Mouse (Mus musculus): ENCODE measurements around the gene Trub1.

Trub1 gene

DNA sequence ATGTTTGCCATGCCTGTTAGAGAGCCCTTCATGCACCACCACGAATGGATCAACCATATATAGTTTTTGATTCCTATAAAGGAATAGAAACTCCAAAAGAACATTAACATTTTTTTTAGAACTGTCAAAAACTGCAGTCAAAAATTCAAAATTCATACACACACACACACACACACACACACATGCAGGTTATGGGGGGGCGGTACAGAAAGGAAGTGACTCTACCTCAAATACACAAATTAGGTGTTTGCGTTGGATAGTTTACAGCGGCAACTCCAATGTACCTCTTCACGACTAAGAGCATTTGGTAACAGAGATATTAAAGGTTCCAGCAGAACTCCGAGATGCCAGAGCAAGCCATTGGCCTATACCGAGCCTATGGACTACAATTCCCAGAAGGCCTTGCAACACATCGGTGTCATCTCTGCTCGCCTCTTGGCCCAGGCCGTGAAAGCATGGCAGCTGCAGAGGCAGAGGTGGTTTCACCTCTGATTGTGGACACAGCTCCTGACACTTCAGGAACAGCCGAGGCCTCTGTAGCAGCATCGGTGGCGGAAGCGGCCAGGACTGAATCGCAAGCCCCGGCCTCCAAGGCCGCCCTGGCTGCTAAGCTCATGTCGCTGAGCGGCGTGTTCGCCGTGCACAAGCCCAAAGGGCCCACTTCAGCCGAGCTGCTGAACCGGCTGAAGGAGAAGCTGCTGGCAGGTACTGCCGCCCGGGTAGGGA lies at the start of gene Trub1:
Gene Trub1 (plus strand): TSS at position 421 of the 726 bp plus-strand sequence.
- DNase-seq = peak; percentile 88

DNA sequence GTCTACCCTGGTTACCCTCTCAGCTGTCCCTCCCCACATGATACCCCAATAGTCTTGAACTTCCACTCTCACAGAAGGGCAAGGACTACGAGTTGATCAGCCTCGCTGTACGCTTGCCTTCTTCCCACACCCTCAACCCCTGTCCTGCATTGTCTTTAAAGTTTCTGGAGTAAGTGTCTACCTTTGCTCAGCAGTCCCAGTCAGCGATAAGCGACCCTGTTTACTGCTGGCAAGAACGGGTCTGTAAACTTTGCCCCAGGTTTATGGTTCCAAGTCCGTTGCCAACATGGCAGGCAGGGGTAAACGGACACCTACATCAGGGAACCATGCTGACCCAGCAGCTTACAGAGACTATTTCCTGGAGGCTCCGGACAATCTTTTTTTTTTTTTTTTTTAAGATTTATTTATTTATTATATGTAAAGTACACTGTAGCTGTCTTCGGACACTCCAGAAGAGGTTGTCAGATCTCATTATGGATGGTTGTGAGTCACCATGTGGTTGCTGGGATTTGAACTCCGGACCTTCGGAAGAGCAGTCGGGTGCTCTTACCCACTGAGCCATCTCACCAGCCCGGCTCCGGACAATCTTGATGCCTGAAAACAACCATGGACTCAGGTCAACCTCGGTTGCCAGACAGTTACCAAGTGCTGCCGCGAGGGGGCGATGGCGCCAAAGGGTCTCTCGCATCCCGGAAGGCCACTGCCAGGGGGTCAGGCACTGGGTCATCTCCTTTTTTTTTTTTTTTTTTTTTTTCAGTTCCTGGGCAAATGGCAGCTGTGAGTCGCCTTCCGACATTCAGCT lies 48.8 kb upstream of the Trub1 start:
- peak; percentile 92 for DNase-seq

DNA sequence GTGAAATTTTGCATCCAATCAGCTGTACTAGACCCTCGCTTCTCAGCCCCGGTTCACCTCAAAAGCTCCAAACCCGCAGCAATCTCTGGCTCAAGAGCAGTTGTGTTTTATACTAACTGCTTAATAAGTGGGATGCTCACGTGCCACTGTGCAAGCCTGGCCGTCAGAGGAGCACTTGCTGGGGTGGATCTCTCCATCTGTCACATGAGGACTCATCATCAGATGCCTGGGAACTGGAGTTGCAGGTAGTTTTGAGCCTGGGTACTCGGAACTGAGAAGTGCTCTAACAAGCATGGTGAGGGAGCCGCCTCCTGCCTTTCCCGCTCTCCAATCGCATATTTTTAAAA lies 48.2 kb upstream of the Trub1 start:
- no peak for DNase-seq

DNA sequence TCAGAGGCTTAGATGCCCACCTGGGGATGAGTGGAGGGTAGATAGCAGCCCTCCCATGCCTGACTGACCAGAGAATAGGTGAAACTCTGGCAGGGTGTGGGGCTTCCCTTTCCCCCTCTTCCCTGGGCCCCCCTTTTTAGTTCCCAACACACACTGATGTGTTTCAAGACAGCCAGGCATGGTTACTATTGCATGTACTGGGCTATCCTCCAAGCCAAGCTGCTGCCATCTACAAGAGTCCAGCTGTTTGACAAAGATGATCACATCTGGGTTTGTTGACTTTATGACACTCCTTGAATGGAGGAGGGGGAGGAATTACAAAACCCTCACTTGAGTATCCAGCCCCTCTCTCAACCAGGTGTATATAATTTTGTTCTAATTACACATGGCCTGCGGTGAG lies 44.8 kb upstream of the Trub1 start:
- DNase-seq = no peak

DNA sequence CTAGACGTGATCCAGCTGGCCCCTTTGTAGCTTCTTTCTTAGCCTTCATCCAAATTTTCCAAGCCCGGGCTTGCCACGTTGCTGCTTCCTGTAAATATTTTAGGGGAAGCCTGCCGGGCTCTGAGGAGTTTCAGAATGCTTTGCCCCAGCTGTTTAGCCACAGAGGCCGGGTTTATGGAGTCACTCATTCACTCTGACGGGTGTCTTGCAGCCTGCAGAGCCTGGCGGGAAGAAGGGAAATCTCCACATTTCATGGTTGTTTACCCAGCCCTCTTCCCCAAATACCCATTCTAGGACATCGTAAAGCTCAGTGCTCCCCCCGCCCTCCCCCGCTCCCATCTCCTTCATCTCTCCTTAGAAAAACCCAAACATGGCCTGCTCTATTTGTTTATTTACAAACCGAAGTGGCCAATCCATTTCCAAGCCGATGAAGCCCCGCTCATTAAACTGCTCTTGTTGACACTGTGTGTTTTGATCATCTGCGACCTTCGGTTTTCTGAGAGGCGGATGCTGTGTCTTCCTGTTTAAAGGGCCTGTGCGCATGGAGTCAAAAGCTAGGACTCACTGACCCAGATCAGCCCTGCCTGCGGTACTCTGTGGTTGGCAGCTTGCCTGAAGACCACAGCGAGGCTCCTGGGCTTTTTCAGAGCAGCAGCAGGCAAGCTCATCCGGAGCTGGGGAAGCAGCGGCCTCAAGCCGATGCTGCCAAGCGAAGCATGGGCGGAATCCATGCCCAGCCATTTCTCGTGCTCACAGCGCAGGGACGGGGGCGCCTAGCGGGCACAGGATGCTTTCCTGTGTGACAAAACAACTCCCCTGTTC lies 41.1 kb upstream of the Trub1 start:
- DNase-seq = peak; percentile 95

DNA sequence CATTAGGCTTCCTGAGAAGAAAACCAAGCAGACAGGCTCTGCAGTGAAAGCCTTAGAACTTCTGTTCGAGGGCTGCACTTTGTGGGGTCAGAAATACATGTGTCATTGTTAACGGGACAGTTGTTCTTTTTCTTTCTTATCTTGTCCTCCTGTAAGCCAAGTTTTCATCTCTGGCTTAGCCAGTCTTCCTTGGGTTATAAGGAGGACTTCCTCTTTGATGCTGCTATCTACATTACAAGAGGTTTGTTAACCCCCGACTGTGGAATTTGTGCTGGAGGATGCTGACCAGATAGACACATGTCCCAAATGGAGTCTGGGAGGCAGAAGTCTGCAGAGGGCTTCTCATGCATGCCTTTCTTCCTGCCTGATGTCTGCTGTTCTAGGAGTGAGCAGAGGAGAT lies 39.5 kb upstream of the Trub1 start:
- no peak for DNase-seq

DNA sequence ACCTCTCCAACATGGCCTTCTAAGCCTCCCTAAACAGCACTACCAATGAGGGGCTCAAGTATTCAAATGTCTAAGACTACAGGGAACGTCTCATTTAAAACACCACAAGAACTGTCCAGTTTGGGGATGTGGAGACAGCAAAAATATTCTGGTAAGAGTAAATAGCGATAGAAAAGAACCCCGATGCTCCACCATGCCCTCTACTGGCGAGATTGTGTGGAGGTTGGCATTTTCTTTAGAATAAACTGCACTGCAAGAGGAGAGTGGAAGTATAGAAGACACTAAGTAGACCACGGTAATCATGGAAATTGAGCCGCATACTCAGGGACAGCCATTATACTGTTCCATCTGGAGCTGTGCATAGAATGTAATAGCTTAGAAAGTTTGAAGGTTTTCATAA lies 38.8 kb upstream of the Trub1 start:
- DNase-seq = no peak

DNA sequence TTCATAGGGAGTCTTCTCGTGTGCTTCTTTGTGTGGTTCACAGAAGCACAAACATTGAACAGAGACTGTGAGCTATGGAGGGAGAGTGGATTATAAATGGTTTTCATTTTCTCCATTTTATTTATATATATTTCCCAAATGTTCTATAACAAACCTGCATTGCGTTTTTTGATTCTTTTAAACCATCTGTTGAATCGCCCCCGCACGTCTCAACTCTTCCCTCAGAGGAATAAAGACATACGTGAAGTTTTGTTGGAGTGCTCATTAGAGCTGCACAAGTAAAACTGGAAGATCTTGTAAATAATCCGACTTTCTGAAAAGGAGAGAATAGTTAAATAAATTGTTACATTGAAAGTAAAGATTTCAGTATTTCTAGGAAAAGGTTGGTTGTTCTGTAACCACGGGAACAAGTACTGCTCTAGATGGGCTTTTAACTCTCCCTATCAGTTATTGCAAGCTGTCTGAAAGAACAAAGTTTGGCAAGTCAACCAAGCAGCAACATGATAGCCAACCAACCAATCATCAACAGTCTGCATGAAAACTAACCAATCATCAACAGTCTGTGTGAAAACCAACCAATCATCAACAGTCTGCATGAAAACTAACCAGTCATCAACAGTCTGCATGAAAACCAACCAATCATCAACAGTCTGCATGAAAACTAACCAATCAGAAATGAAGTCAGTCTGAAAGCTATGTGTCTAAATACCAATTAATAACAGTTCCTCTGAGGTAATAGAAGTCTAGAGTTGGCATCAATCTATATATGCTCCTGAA lies 37.5 kb upstream of the Trub1 start:
- no peak for DNase-seq

DNA sequence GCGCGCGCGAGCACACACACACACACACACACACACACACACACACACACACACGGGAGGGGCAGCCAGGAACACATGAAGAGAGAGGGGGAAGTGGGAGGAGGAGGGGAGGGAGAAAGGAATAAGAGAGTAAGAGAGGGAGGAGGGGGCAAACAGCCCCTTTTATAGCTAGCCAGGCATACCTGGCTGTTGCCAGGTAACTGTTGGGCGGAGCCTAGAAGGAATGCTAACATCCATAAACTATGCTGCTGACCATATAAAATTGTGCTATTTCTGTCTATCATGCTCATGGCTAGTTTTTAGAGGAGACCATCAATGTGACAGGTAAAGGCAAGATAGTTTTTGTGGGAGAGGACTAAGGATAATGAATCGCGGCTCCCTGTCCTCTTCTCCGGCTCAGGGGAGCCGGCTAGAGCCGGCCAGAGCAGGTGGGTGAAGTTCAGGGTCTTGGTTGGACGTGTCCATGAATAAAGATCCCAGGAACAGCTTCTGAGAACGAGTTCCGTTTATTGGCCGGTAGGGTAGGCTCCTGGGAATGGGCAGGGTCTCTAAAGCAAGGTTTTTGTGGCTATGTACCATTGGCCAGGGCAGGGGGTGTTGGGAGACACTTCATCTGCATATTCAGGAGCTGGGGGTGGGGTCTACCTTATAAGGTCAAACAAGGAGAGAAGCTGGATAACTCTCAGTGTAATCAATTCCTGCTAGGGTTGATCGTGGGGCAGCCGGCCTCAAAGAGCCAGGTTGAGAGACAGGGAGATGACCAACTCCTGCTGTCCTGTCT lies 34.7 kb upstream of the Trub1 start:
- no peak for DNase-seq

DNA sequence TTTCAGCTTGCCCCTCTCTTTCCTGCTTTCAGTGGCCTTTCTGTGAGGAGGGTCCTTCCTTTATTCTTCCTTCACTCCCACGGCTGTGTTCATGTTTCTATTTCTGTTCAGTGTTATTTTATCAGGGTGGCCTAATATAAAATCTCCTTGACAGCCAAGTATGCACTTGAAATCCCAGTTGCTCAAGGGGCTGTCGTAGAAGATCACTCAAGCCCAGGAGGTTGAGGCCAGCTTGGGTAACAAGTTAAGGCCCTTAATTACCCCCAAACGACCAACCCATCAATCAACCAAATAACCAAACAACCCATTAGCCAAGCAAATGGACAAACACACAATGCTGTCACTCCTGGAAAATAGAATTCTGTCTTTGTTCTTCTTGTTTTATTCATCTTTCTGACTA lies 29.3 kb upstream of the Trub1 start:
- DNase-seq = no peak

DNA sequence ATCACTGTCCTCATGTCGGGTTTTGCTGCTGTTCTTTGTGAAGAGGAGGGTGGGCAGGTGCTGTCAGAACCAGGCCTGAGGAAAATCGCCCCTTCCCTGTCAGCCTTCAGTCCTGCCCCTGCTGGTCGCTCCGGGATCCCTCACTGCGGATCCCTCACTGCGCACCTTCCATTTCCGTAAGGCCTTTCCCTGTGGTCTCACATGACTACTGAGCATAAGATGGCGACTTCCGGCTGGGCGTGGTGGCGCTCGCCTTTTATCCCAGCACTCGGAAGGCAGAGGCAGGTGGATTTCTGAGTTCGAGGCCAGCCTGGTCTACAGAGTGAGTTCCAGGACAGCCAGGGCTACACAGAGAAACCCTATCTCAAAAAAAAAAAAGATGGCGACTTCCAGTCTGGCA lies 27.4 kb upstream of the Trub1 start:
- no peak for DNase-seq

DNA sequence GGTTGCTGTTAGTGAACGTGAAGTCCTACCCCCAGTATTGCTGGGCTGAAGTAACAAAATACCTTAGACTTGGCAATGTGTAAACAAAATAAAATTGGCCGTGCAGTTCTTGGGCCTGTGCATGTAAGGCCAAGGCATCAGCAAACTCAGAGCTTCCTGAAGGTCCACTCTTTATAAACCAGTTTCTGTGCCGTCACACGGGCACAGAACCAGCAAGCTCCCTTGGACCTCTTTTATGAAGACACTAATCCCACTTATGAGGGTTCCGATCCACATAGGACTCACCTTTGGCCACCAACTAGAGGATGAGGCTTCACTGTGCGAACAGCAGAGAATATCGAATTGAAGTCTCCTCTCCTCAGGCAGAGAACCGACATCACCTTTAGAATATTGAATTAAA lies 25.9 kb upstream of the Trub1 start:
- DNase-seq = no peak

DNA sequence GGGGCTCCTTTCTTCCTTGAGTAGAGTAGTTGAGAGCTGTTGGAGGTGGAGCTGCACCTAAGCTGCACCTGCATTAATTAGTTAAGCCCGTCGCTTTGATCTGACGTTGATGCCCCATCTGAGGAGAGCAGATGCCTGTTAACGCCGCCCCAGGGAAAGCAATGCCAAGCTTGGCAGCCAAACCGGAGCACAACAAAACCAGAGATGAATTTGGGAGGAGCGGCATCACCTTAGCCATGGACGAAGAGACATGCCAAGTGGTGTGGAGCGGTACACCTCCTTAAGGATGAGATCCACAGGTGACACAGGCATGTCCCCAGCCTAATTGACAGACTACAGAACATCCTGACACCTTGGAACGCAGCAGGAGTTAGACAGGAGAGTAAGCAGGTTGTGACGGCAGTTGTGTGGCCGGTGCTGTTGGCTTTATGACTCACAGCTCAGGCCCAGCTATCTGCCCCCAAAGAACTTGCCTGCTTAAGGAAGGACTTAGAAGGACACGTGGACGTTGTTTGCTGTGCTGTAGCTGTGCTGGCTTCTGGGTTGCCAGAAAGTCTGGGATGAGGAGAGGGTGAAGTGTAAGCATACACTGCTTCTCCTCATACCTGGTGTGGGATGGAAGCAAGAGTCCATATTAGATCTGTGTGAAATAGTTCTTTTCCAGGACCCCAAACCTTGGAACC lies 24.8 kb upstream of the Trub1 start:
- no peak for DNase-seq

DNA sequence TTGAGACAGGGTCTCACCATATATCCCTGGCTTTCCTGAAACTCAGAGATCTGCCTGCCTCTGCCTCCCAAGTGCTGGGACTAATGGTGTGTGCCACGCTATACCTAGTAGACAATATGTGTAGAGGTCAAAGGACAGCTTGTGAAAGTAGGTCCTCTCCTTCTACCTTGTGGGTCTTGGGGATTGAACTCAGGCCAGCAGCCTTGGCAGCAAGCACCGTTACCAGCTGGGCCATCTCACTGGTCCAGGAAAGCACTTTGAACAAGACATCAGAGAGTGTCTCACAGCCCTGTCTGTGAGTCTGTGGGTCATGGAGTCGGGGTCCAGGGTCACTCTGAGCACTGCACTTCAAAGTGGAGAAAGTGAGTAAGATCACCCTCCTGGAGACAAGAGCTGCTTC lies 24.1 kb upstream of the Trub1 start:
- DNase-seq = no peak

DNA sequence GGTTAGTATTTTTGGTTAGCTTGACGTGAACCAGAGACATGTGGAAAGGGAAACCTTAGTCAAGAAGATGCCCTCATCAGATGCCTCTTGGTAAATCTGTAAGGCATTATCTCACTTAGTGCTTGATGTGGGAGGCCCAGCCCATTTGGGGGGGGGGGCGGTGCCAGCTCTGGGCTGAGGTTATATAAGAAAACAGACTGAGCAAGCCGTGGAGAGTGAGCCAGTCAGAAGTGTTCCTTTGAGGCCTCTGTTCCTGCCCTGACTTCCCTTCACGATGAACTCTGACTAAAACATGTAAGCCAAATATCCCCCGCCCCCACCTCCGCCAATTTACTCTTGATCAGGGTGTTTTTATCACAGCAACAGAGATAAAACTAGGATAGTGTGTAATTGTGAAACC lies 22.8 kb upstream of the Trub1 start:
- no peak for DNase-seq

DNA sequence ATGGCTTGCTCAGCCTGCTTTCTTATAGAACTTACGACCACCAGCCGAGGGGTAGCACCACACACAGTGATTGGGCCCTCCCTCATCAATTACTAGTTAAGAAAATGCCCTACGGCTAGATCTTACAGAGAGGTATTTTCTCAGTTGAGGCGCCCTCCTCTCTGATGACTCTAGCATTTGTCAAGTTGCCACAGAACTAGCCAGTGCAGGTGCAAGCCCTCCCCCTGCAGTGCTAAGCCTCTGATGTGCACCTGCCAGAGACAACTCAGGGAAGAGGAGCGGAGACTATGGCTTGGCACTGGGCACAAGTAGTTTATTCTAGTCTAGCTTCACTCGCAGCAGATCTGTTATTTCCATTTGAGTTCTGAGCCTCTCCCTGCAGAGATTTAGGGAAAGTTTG lies 21.2 kb upstream of the Trub1 start:
- no peak for DNase-seq

DNA sequence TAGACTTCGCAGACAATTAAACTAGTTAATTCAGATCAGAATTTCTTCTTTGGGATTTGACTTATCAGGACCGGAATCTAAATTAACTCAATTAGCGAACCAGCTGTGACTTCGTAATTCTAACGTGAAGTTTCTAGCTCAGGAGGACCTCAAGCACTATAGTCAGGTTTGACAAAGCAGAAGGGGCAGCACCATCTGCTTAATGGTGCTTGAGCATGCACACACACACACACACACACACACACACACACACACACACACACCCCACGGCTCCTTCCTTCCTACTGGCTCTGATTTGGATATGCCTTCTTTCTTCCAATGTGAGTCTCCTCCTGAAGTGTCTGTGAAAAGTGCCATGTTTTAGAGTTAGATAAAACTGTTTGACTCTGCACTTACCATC lies 18.7 kb upstream of the Trub1 start:
- no peak for DNase-seq

DNA sequence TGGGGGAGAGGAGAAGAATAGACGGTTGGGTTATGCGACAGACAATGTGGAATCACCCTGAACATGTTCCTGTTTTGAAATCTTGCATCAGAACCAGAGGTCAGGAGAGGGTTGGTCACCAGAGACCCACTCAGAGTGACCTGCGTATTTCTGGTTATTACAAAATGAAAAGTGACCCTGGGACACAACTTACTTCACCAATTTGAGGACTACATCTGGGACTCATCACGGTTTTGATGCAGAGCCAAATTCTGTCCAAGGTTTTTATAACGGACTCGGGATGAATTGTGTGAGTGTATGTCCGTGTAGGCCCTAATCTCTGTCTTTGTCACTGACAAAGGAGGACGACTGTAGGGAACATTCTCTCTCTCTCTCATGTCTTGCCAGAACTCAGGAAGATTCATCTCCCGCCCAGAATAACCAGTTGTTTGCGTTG lies 16.1 kb upstream of the Trub1 start:
- peak; percentile 81 for DNase-seq

DNA sequence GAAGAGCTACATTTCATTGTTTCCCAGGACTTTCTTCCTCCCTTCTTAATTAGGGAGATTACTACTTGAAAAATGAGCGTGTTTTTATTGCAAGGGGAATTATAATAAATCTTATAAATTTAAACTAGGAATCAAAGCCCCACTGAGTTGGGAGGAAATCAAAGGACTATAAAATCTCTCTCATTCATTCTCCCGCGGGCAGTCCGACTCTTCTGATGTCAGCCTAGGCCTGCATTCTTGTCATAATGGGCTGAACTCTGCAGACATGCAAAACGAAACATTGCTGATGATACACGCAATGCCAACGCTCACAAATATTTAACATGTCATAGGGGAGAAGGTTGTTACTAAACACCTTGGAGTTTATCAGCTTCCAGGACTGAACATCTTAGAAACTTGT lies 15.7 kb upstream of the Trub1 start:
- no peak for DNase-seq

DNA sequence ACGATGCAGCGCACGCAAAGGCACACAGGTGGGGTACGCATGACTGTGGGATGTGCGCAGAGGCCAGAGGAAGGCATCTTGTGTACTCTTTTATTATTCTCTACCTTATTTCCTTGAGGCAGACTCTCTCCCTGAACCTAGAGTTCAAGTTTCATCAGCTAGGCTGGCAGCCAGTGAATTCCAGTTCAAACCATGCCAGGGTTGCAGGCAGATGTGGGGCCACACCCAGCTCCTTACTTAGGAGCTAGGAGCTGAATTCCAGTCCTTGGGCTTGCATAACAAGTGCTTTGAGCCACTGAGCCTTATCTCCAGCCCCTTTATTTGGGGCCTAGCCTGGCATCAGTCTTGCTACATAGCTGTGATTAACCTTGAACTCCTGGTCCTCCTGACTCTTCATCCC lies 13.4 kb upstream of the Trub1 start:
- DNase-seq = no peak

DNA sequence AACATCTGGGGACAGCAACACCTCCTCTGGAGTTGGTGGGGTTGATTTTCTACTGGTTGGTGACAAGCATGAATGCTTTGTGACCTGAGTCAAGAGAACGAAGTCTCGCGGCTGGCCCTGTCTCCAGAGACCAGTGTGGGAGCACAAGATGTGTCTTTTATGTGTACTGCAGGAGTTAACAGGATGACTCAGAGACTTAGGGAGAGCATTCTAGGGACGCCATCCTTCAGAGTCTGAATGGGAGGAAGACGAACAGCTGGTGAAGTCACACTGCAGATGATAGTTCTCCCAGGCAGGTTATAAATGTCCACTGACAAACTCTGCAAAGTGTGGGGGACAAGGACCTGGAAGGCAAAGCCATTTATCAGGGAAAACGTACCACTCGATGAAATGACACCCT lies 11.2 kb upstream of the Trub1 start:
- DNase-seq = no peak

Measured in kidney, postnatal 10 days (tissue).